Mouse (Mus musculus): Measurements from ENCODE around the gene Zfp874a. TPM values are rescaled to one million over a fixed set of nuclear protein-coding genes. Genes with fewer than 3 reads are reported as not detected.
"Not testable (repeated sequence)": the region's sequence is repeated elsewhere in the genome, so short reads cannot be mapped to it uniquely, and the experiment has no call there.

Zfp874a gene
- polyA plus RNA-seq, 1 experiment: 0.75 TPM

- Histone ChIP-seq H3K36me3 (ENCODE audit: control insufficient read depth, insufficient read depth) (no peaks in the 10 kb centered on the region), H3ac (ENCODE audit: control insufficient read depth, insufficient read length, low read depth) (no peak overlapping the region), H3K27me3 (ENCODE audit: control insufficient read depth, insufficient read depth, insufficient read length) (no peaks in the 10 kb centered on the region), H3K79me2 (ENCODE audit: control insufficient read depth, insufficient read depth) (no peaks in the 10 kb centered on the region), H3K4me3 (ENCODE audit: insufficient read depth, poor library complexity, severe bottlenecking) (no peak overlapping the region), H3K79me3 (ENCODE audit: low read depth) (no peaks in the 10 kb centered on the region)
- TF ChIP-seq CEBPB (IDR thresholded peaks at IDR 0.05; ENCODE audit: low read depth) (no peak), USF1 (IDR thresholded peaks at IDR 0.05; ENCODE audit: low read depth) (no peak), MAX (IDR thresholded peaks at IDR 0.05) (no peak), FOSL1 (IDR thresholded peaks at IDR 0.05; ENCODE audit: insufficient read depth, low read length, poor library complexity, severe bottlenecking) (no peak), MYOD1 (IDR thresholded peaks at IDR 0.05; ENCODE audit: control insufficient read depth, insufficient read length, low read depth) (no peak), CTCF (IDR thresholded peaks at IDR 0.05; ENCODE audit: control insufficient read depth, insufficient read depth, insufficient read length) (no peak), MYOG (IDR thresholded peaks at IDR 0.05; ENCODE audit: control insufficient read depth, extremely low read depth, insufficient read length) (no peak)
Measured at GRCm38 (mm10) chr13:67428116-67428515, 23.3 kb downstream of the Zfp874a start.

GRCm38 (mm10) chr13:67425699-67426098 lies 25.7 kb downstream of the Zfp874a start:
- not testable (repeated sequence) for H3K27me3 ChIP-seq (ENCODE audit: control insufficient read depth, insufficient read depth, insufficient read length); H3ac ChIP-seq (ENCODE audit: control insufficient read depth, insufficient read length, low read depth); H3K4me3 ChIP-seq (ENCODE audit: insufficient read depth, poor library complexity, severe bottlenecking); H3K79me3 ChIP-seq (ENCODE audit: low read depth); H3K36me3 ChIP-seq (ENCODE audit: control insufficient read depth, insufficient read depth); H3K79me2 ChIP-seq (ENCODE audit: control insufficient read depth, insufficient read depth)

DNA sequence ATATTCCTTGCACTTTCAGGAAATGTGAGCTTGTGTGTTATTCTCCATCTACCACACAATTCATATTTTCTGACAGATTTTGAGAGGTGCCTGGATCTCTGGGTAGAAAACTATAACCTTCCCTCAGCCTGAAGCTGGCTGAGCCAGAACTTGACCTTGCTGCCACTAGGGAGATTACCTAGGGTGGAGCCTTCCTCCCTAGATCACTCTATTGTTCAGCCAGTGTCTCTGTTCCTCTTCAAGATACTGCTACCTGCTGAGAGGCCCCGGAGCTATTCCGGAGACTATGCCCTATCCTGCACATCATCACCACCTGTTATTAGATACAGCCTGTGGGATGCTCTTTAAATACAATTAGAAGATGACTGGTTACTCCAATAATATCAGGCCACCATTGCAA lies 28.9 kb downstream of the Zfp874a start:
- not testable (repeated sequence) for H3K79me2 ChIP-seq (ENCODE audit: control insufficient read depth, insufficient read depth); H3ac ChIP-seq (ENCODE audit: control insufficient read depth, insufficient read length, low read depth); H3K79me3 ChIP-seq (ENCODE audit: low read depth); H3K4me3 ChIP-seq (ENCODE audit: insufficient read depth, poor library complexity, severe bottlenecking); H3K36me3 ChIP-seq (ENCODE audit: control insufficient read depth, insufficient read depth); H3K27me3 ChIP-seq (ENCODE audit: control insufficient read depth, insufficient read depth, insufficient read length)

DNA sequence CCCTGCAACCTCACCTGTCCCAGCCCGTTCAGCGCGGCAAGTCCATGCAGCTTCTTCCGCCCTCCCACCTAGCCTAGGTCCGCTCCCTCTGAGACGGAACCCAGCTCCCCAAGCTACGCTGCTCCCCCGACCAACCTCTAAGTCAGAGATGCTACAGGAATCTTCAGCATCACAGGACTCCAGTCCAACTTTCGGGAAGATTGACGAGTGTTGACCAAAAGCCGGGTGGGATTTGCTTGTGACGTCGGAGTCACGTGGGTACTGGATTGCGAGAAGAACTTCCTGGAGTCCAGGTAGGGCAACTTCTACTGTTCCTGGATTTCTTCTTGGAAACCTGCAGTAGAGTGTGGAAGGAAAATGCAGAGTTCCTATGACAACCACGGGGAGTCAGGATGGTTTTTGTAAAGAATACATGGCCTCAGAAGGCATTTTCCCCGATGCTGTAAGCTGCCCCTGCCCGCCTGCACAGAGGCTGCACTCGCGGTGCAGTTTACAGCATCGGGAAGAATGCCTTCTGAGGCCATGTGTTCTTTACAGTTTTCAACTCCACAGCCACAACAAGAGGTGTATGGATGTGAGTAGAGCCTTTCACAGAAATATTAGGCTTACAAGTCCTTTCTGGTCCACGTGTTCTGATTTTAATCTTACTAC lies 30.1 kb downstream of the Zfp874a start, which contains the start of gene Zfp459:
TSS of gene Zfp459 (minus strand) at position 212 of the 651 bp plus-strand sequence.
- H3ac ChIP-seq (ENCODE audit: control insufficient read depth, insufficient read length, low read depth): no peak within 1 kb of the TSS
- H3K79me2 ChIP-seq (ENCODE audit: control insufficient read depth, insufficient read depth): no peaks in the 10 kb centered on the region
- no peak within 1 kb of the TSS for H3K4me3 ChIP-seq (ENCODE audit: insufficient read depth, poor library complexity, severe bottlenecking)
- H3K27me3 ChIP-seq (ENCODE audit: control insufficient read depth, insufficient read depth, insufficient read length): no peaks in the 10 kb centered on the region
- no peaks in the 10 kb centered on the region for H3K79me3 ChIP-seq (ENCODE audit: low read depth)
- H3K36me3 ChIP-seq (ENCODE audit: control insufficient read depth, insufficient read depth): no peaks in the 10 kb centered on the region
- TF ChIP-seq MYOD1 (IDR thresholded peaks at IDR 0.05; ENCODE audit: control insufficient read depth, insufficient read length, low read depth) (no peak), MYOG (IDR thresholded peaks at IDR 0.05; ENCODE audit: control insufficient read depth, extremely low read depth, insufficient read length) (no peak), CTCF (IDR thresholded peaks at IDR 0.05; ENCODE audit: control insufficient read depth, insufficient read depth, insufficient read length) (no peak), MAX (IDR thresholded peaks at IDR 0.05) (no peak), CEBPB (IDR thresholded peaks at IDR 0.05; ENCODE audit: low read depth) (no peak), FOSL1 (IDR thresholded peaks at IDR 0.05; ENCODE audit: insufficient read depth, low read length, poor library complexity, severe bottlenecking) (no peak), USF1 (IDR thresholded peaks at IDR 0.05; ENCODE audit: low read depth) (no peak)

DNA sequence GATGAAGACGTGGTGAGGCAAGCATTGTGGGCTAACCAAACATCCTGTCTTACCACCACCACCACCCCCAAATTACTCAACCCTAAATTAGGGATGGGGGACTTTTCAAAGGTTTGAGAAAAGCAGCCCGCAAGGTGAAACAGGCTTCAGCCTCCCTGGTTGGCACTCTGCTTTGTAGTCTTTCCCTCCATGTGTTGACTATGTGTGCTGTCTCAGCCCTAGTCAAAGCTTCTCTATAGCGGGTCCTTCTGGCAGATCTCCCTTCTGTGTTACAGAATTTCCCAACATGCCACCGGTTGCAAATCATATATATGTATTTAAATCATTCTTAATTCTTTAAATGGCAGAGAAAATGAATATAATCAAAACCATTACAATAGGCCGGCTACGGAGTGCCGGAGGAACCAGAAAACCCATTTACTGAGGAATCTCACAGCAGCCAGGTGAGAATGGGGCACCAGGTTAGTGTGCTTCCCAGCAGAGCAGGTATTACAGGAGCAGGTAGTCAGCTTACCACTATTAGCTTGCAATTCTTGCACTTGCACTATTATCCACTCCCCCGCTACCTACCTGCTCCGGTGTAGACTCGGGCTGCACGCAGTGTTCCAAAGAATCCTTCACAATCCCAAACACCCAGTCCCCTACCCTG lies 30.7 kb downstream of the Zfp874a start:
- H3K79me3 ChIP-seq (ENCODE audit: low read depth): no peaks in the 10 kb centered on the region
- H3K79me2 ChIP-seq (ENCODE audit: control insufficient read depth, insufficient read depth): no peaks in the 10 kb centered on the region
- H3K27me3 ChIP-seq (ENCODE audit: control insufficient read depth, insufficient read depth, insufficient read length): no peaks in the 10 kb centered on the region
- H3K36me3 ChIP-seq (ENCODE audit: control insufficient read depth, insufficient read depth): no peaks in the 10 kb centered on the region
- H3K4me3 ChIP-seq (ENCODE audit: insufficient read depth, poor library complexity, severe bottlenecking): no peak overlapping the region
- no peak overlapping the region for H3ac ChIP-seq (ENCODE audit: control insufficient read depth, insufficient read length, low read depth)
- TF ChIP-seq MYOG (IDR thresholded peaks at IDR 0.05; ENCODE audit: control insufficient read depth, extremely low read depth, insufficient read length): no peak
- no peak for TF ChIP-seq FOSL1 (IDR thresholded peaks at IDR 0.05; ENCODE audit: insufficient read depth, low read length, poor library complexity, severe bottlenecking)
- TF ChIP-seq MAX (IDR thresholded peaks at IDR 0.05): no peak

- Histone ChIP-seq H3K36me3 (ENCODE audit: control insufficient read depth, insufficient read depth) (no peaks in the 10 kb centered on the region), H3K27me3 (ENCODE audit: control insufficient read depth, insufficient read depth, insufficient read length) (no peaks in the 10 kb centered on the region), H3K79me2 (ENCODE audit: control insufficient read depth, insufficient read depth) (no peaks in the 10 kb centered on the region), H3K79me3 (ENCODE audit: low read depth) (no peaks in the 10 kb centered on the region), H3ac (ENCODE audit: control insufficient read depth, insufficient read length, low read depth) (no peak overlapping the region), H3K4me3 (ENCODE audit: insufficient read depth, poor library complexity, severe bottlenecking) (no peak overlapping the region)
- TF ChIP-seq MYOD1 (IDR thresholded peaks at IDR 0.05; ENCODE audit: control insufficient read depth, insufficient read length, low read depth) (no peak), MAX (IDR thresholded peaks at IDR 0.05) (no peak), CTCF (IDR thresholded peaks at IDR 0.05; ENCODE audit: control insufficient read depth, insufficient read depth, insufficient read length) (no peak), USF1 (IDR thresholded peaks at IDR 0.05; ENCODE audit: low read depth) (no peak), FOSL1 (IDR thresholded peaks at IDR 0.05; ENCODE audit: insufficient read depth, low read length, poor library complexity, severe bottlenecking) (no peak), CEBPB (IDR thresholded peaks at IDR 0.05; ENCODE audit: low read depth) (no peak)
Measured at GRCm38 (mm10) chr13:67416811-67417210, 34.6 kb downstream of the Zfp874a start.

All from C2C12 (cell line).